Mouse (Mus musculus) liver (tissue): Measurements from ENCODE around the gene Uqcrc1.
A peak's percentile ranks its signal among the peaks of the same experiment; 100 is the strongest.

Source experiments
- DNase-seq: peaks from one replicate; pipeline ENCODE4 v3.0.0-alpha.2; 2020; ENCODE audit warnings: mixed read lengths

Gene Uqcrc1

DNA sequence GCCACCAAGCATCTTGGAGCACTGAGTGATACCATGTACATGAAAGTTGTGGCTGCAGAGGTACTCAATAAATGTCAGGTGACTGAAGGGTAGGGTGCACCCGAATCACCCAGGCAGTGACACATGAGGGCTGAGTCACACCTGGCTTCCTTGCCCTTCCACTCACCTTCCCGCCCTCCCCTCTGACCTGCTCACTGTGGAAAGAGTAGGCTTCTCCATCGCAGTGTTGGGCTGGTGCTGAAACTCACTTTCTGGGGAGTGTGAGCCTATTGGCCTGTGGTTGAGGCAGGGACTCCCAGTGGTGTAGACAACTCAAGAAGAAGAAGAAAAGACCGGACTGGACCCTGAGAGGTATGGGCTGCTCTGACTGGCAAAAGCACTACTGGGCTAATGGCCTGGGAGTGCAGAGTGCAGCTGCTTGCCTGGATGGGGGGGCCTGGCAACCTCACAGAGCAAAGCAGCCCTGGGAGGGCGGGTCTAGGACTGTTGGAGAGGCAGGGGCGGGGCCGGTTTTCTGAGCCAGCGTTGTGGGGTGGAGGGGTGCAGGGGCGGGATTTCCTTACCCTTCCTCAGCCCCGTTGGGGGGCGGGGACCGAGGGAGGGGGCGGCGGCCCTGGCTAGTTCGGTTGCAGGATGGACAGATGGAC, 51.4 kb downstream of the Uqcrc1 start:
- DNase-seq = peak; percentile 69

DNA sequence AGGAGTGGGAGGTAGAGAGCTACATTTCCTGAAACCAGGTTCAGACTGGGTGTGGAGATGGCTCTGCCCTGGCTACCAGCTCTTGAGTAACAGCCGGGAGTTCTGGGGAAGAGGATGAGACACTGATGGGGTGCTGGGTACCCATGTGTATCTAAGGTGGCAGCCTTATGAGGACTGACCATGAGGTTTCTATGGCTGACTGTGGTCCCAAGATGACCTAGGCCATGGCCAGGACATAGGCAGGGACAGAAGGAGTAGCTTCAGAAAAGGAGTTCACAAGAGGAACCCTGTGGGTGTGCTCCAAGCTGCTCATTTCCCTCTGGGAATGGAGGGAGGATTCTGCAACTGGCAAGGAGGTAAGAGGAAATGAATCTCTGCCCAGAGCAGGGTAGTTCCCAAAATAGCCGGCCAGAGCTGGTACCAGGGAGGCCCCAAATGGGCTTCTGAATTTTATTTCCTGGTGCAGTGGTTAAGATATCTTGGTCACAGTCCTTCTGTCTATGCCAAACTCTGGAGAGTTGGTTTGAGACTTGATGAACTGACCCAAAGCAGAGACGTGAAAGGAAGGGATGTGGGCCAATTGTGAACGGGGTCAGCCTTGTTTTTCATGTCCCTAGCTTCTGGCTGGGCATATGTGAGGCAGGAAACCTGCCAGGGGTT, 53.5 kb downstream of the Uqcrc1 start:
- no peak for DNase-seq

DNA sequence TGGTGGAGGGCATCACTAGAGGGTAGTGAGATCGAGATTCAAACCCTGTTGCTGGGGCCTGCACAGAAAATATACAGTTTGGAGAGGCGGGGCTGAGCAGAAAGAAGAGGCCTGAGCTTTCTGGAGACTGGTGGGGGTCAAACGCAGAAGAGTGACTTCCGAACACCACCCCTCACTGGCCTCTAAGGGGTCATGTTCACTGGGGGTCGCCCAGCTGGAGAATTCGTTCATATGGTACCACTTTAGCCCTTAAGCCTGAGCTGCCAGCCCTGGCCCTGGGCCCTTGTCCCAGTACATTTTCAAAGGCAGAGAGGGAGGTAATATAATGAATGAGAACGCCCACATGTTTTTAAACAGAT, 54.0 kb downstream of the Uqcrc1 start:
- no peak for DNase-seq

DNA sequence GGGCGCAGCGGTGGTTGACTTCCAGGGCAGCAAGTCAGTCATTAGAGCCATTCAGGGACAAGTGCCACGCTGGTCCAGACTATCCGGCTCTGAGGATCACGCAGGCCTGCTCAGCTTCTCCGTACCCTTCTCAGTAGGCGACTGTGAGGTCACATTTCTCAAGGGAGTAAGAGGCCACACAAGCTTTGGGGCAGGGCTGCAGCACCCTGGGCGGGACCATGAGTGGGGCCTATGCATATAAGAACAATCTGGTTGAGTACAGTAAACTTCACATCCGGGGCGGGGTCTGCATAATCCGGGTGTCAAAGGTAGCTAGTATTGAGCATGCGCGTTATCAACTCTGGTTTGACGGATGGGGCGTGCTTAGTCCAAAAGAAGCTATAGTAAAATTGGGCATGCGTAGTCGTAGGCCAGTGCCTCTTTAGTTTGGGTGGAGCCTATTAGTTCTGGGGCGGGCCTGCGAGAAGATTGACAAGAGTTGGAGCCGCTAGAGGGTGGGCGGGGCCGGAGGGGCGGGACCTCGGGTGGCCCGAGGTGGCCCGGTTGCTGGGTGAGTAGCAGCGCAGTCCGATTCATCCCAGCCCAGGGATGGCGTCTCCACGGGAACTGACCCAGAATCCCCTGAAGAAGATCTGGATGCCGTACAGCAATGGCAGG, 55.1 kb downstream of the Uqcrc1 start, which contains the start of gene Pfkfb4:
Pfkfb4 (plus strand) TSS at position 351 of the 657 bp plus-strand sequence.
- peak; percentile 97 for DNase-seq

DNA sequence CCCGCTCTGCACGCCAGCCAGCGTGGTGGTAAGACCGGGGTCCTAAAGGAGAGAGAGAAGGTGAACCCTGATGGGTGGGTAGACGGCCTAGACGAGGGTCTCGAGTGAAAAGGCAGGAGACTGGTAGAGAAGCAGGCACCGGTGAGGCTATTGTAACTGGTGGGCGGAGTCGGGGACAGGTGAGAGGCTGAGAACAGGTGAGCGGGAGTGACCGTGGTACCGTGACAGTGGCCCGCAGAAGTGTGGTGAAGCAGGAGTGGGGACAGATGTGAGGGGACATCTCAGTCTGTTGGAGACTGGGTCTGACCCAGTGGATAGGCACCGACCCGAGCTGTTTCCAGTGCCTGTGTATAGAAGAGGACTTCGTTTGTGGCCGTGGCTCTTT, 55.6 kb downstream of the Uqcrc1 start:
- no peak for DNase-seq

DNA sequence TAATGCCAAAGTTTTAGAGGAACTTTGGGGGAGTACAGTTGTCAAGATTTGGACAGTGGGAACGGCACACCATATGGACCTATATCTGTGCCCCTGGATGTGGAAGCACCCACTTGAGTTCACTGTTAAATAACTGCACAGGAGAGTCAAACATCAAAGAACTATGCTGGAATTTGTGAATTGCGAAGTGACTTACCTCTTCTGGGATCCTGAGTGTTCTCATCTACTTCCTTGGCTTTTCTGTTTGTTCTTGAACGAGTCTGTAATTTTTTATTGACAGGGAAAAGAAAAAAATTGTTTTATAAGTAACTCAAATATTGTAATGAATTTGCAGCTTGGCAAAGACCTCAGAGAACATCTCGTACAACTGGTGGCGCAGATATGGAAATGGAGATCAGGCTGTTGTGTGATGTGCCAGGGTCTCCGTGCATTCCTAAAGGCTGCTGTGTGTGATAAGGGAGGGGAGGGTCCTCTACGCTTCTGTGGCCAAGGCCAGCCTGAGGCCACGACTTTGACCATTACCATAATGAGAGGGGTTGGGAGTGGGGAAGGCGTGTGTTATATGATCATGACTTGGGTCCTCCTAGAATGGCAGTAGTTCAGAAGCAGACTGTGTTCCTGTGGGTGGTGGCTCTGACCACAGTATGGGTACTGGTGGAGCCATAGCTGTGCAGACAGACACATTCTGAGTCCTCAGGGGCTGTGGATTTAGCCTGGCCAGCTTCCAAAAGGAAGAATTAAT, 56.4 kb downstream of the Uqcrc1 start:
- no peak for DNase-seq

DNA sequence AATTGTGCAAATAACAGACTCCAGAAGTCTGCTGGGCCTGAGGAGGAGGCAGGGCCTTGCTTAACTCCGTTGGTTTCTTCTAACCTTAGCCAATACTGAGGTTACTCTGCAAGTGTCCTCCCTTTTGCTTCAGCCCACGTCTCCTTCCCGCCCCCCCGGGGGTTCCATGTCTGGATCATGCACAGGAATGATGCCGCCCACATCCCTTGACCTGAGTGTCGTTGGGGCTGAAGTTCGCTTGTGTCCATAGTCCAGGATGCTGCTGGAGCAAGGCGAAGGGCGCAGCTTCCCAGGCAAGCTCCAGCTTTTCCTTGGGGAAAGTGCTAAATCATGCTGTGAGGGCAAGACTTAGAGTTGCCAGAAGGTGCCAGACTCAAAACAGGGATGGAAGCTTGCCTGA, 60.0 kb downstream of the Uqcrc1 start:
- DNase-seq = no peak

DNA sequence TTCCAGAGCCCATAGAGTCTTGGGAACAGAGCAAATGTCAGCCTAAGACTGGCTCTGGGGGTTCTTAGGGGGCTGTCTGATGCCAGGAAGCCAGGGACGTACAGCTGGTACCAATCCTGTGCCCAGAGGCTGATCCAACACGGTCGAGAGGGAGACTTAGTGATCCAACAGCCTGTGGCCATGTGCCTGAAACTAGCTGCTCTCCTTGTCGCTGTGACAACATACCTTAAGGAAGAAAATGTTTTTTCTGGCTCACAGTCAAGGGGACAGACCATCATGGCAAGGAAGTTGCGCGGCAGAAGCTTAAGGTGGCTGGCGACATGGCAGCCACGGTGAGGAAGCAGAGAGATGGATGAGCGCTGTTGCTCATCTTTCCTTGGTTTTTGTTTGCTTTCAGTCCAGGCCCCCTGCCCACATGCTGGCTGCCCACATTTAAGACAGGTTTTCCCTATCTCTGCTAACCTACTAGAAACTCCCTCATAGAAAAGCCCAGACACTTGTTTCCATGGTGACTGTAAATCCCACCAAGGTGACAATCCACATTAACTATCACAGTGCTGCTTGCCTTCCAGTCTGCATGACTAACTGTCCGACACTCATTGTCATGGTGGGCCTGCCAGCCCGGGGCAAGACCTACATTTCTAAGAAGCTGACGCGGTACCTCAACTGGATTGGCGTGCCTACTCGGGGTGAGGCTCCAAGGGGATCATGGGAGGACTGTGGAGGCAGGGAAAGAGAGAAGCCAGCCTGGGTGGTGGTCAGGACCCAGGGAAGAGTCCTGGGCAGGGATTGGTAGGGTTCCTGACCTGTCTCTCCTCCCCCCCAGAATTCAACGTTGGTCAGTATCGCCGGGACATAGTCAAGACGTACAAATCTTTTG, 62.1 kb downstream of the Uqcrc1 start:
- no peak for DNase-seq

DNA sequence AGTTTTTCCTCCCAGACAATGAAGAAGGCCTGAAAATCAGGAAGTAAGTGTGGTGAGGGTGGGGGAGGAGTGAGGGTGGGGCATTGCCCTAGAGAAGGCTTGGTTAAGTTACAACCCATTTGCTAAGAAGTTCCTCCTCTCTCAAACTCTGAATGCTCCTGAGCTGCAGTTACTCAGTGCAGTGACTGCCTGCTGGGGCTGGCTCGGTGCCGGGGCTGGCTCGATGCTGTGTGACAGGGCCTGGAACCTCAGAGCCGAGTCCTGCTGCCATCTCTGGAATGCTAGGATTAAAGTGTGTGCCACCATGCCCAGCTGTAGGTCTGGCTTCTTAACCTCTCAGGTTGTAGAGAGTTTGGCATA, 62.7 kb downstream of the Uqcrc1 start:
- DNase-seq = no peak
